Mouse (Mus musculus): ENCODE results near the gene Mob3b.

Gene Mob3b

GRCm38 (mm10) chr4:35156751-35157611, at the start of gene Mob3b:
Mob3b (minus strand) TSS chr4:35157484.
- peak; percentile 92 for DNase-seq

GRCm38 (mm10) chr4:35204659-35205058, 47.4 kb upstream of the Mob3b start:
- DNase-seq: peak in 1 of 2 experiments; percentile 10

- no peak for DNase-seq
Measured at GRCm38 (mm10) chr4:35203724-35204123, 46.4 kb upstream of the Mob3b start.

GRCm38 (mm10) chr4:35201700-35202099, 44.4 kb upstream of the Mob3b start:
- DNase-seq: no peak

GRCm38 (mm10) chr4:35192725-35193124, 35.4 kb upstream of the Mob3b start:
- DNase-seq: peak in 1 of 2 experiments; percentile 56

DNA sequence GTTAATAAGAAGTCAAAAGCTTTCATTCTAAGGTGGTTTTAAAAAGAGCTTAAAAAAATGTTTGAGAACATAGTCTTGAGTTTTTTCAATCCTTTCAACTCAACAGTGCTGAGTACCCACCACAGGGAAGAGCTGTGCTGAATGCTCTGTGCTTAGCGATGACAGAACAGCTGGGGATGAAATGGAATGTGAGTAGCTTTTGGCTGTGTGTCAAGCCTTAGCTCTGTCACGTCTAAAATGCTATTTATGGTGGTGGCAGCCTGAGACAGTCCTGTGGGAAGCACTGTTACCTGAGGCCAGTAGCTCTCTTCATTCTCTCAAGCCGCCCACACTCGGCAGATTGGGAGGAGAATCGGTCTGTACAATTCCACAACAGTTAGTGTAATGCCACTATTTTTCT, 32.5 kb upstream of the Mob3b start:
- peak in 1 of 2 experiments; percentile 8 for DNase-seq

- DNase-seq: no peak
Measured at GRCm38 (mm10) chr4:35187617-35188326, 30.5 kb upstream of the Mob3b start.

GRCm38 (mm10) chr4:35177926-35178645, 20.8 kb upstream of the Mob3b start:
- no peak for DNase-seq

GRCm38 (mm10) chr4:35175566-35175965, 18.3 kb upstream of the Mob3b start:
- no peak for DNase-seq

DNA sequence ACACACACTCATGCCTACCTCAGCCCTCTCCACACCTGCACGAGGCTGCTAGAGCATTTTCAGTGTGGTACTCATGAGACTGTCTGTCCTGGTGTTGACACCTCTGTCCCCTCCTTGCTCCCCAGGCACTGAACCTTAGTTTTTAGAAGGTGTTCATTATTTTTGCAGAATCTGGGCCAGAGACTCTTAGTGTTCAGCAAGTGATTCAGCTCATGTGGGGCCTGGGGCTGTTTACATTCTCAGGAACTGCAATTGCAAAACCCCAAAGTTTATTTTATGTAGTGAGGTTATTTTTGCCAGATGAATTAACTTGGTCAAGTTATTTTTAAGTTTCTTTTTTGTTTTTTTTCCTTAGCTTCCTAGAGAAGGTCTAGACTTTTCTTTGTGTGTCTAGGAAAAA, 16.3 kb upstream of the Mob3b start:
- DNase-seq: no peak

- DNase-seq: no peak
Measured at GRCm38 (mm10) chr4:35172471-35172870, 15.2 kb upstream of the Mob3b start.

DNA sequence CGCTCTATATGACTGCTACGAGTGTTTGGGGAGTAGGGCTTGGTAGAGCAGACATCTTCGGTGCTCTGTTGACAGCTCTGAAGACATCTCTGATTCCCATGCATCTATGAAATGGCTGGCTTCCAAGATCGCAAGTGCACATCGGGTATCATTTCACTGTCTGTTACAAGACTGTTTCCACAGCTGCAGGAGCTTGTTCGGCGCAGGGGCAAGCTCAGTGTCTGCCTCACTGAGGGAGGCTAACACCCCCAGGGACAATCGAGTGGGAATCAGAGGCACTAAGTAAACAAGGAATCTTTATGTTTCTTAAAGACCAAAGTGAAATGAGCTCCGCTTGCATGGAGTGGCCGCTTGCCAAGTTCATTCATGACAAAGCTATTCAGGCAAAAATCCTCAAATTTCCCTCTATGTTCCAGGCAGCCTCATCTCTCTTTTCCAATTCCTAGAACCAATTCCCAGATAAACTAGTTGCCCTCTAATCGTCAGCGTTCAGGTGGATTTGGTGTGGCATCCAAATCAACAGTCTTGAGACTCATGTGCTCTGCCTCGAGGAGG, 12.4 kb upstream of the Mob3b start:
- peak; percentile 21 to 30 for DNase-seq

DNA sequence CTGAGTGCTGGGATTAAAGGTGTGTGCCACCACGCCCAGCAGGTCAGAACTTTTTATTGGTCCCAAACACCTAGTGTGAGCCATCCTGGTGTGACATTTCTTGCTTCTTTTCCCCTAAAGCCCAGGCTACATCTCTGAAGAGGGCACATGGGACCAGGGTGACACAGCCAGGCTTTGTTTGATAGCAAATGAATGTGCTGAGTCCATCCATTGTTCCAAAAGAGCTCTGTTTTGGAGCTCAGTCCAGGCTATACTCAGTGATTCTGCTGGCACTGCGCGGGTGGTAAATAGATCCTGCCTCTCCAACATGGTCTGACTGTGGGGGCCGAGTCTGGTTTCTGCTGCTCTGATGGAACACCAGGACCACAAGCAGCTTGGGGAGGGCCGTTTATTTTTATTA, 10.6 kb upstream of the Mob3b start:
- DNase-seq: no peak

GRCm38 (mm10) chr4:35165947-35166346, 8.7 kb upstream of the Mob3b start:
- no peak for DNase-seq

DNA sequence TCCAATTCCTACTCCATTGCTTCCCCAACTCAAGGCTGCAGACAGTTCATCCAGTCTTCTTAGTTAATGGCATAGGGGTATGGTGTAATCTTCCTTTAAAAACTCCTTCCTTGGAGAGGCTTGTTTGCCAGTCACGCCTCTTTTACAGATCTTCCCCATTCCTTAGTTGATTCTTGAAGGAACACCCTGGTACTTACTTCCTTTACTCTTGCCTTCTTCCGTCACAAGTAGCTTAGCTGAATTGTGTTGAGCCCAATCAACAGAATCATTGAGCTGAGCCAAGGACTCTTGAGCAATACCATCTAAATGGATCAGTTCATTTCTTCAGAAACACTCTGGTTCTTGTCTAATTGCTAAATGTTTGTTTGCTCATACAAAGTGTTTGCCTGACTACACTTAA, 8.0 kb upstream of the Mob3b start:
- no peak for DNase-seq

- DNase-seq: no peak
Measured at GRCm38 (mm10) chr4:35157815-35158214, 531 bp upstream of the Mob3b start.

DNA sequence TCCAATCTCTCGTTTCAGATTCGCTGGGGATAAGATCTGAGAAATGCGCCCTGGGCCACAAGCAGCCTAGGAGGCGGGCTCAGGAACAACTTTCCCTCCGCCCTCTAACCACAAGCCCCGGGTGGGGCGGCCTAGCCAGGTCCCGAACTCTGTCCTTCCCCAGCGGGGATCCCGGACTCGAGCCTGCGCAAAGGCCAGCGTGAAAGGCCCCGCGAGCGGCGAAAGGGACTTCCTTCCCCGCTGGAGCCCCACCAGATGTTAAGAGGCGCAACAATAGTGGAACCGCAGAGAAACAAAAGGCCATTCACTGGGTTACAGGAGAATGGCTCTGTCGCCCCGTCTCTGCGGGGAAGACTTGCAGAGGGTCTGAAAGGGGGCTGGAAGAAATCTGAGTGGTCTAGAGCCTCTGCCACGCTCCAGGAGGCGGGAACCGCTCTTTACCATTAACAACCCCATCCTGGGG, 1.1 kb downstream of the Mob3b start:
- DNase-seq: peak; percentile 38 to 57

DNA sequence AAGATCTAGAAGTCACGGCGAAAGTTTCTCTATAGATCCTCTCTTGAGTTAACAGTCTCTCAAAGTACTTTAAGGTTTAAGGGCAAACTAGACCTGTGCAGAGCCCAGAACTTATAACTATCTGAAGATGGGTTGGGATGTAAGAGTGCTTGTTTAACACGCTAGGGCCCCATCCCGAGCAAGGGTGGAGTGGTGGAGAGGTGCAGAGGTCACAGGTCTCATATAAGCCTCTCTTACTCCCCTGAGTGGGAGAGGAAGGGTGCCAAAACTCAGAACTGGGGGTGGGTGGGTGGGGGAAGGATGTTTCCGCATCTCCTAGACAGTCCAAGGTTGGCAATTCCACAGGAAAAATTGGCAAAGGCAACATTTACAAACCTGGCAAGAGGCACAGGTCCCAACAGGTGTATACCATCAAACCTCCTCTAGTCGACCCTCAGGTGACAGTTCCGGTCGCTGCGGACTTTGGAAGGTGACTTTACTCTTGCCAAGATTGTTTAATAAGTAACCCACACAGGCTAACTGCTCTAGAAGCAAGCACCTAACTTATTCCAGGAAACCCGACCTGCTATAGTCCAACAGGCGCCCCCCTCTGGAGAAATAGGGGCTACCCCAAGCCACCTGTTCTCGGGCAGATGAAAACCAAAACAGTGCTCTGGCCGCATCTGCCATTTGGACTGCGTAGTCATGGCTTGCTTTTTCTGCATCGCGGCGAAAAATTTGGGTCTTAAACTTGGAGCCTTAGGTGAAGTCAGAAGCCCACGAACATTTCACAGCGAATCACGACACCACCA, 2.0 kb downstream of the Mob3b start:
- DNase-seq: peak; percentile 42 to 55

DNA sequence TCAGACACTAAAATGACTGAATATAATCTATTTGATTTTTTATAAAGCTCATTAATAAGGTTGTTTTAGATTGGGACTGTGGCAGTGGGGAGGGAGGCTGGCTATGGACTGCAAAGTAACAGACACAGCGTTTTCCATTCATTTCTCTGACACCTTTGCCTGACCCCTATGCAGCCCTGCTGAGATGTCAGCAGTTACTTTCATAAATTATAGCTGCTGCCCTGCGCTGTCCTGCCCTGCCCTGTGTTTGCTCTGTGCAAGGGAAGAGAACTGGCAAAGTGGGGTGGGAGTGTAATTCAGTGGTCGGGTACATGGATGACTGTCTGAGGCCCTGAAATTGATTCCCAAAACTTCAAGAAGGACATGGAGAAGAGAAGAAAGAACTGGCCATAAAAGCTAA, 3.2 kb downstream of the Mob3b start:
- DNase-seq: no peak

DNA sequence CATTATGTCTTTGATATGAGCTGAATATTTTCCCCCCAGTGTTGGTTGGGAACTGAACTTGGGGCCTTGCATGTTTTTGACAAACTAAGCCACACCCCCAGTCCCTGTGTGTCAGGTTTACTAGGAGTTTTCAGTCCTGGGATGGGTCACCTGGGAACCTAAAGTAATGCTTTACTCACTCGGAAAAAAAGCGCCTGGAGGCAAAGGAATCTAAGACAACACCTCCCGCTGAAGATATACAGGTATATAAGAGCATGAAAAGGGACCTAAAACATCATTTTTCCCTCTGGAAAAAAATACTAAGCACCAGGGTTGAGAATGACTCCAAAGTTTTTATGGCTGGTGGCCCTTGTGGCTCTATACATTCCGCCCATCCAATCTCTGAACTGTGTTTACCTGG, 5.5 kb downstream of the Mob3b start, which contains the start of gene Ifnk:
TSS of gene Ifnk (plus strand) at position 301 of the 400 bp plus-strand sequence.
- no peak for DNase-seq

- DNase-seq: no peak
Measured at GRCm38 (mm10) chr4:35150706-35151105, 6.6 kb downstream of the Mob3b start.

DNA sequence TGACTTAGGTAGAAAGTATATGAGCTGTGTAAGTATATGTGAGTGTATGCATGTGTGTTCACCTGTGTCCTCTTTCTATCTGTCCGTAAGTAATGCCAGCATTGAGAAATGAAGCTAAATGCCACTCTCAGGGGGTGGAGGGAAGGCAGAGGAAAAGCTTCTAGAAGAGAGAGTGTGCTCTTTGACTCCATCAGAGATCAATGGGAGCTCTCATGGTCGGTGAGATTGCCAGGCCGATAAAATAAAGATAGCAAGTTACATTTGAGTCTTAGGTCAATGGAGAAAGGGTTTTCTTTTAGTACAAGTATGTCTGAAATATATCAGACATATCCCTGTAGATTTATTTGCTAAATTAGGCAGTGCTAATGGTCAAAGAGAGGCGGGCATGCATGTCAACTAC, 9.0 kb downstream of the Mob3b start:
- no peak for DNase-seq

All from cerebellum, postnatal 10 days (tissue).